Mouse (Mus musculus) heart, embryonic 15.5 days (tissue): ENCODE results near the gene Kif1bp. TPM values are rescaled to one million over a fixed set of nuclear protein-coding genes. Genes with fewer than 3 reads are reported as not detected.
"Not testable (repeated sequence)": the region's sequence is repeated elsewhere in the genome, so short reads cannot be mapped to it uniquely, and the experiment has no call there.

Experiments used
- ATAC-seq: fragments of 200-750 bp; cut with Nextera tagmentation; replicated peaks from 2 replicates; pipeline ENCODE4 v1.8.0; 2017; ENCODE audit warnings: low read depth, moderate TSS enrichment; ENCODE audit not compliant: insufficient number of reproducible peaks, insufficient read depth, low FRiP score
- H3K27ac ChIP-seq: fragments of 300-500 bp; sonication (generic); 2 replicates; pipeline ENCODE4 v1.5.1; 2015; ENCODE audit warnings: mild to moderate bottlenecking, inconsistent platforms
- H3K27me3 ChIP-seq: fragments of 300-500 bp; sonication (generic); 2 replicates; pipeline ENCODE4 v1.6.1; 2015; ENCODE audit warnings: inconsistent platforms
- H3K36me3 ChIP-seq: fragments of 300-500 bp; sonication (generic); 2 replicates; pipeline ENCODE4 v1.6.1; 2015; ENCODE audit warnings: mild to moderate bottlenecking, inconsistent platforms
- H3K4me1 ChIP-seq: fragments of 300-500 bp; sonication (generic); replicated peaks from 2 replicates; pipeline ENCODE4 v1.6.1; 2015; ENCODE audit warnings: inconsistent platforms
- H3K4me2 ChIP-seq: fragments of 300-500 bp; sonication (generic); 2 replicates; pipeline ENCODE4 v1.6.1; 2015; ENCODE audit warnings: inconsistent platforms, mild to moderate bottlenecking, moderate library complexity
- H3K4me3 ChIP-seq: fragments of 300-500 bp; sonication (generic); 2 replicates; pipeline ENCODE4 v1.5.1; 2015; ENCODE audit warnings: mild to moderate bottlenecking, inconsistent platforms
- H3K9ac ChIP-seq: fragments of 300-500 bp; sonication (generic); 2 replicates; pipeline ENCODE4 v1.6.1; 2015; ENCODE audit warnings: mild to moderate bottlenecking, inconsistent platforms
- H3K9me3 ChIP-seq: fragments of 300-500 bp; sonication (generic); replicated peaks from 2 replicates; pipeline ENCODE4 v1.6.1; 2016; ENCODE audit warnings: inconsistent platforms
- WGBS: fragments of 180-500 bp; shearing (Covaris S2); methylation state at CpG from one replicate; pipeline ENCODE4 v1.1.7; 2015; ENCODE audit warnings: mixed read lengths; 5-methylcytosine and 5-hydroxymethylcytosine counted together
- polyA plus RNA-seq: library from polyadenylated mRNA; unstranded; fragments of >200 nt; fragmentation: Nextera tagmentation; extraction: Ambion mirVana; gene quantifications from 2 replicates; pipeline ENCODE4 v1.2.1, GENCODE M21; 2015

Gene Kif1bp
- 28.0 and 32.2 TPM in 2 replicates for polyA plus RNA-seq

- Histone ChIP-seq H3K4me1 (peaks cover 14% of the 10 kb centered on the region), H3K9ac (peak within 1 kb of the TSS; percentile 85), H3K4me3 (peak within 1 kb of the TSS; percentile 93), H3K9me3 (no peaks in the 10 kb centered on the region), H3K27ac (peak within 1 kb of the TSS; percentile 81), H3K27me3 (no peaks in the 10 kb centered on the region), H3K36me3 (peaks cover 49% of the 10 kb centered on the region), H3K4me2 (peak within 1 kb of the TSS; percentile 92)
- peak; percentile 96 for ATAC-seq
- WGBS = 5% methylated on average over 33 of the region's 33 CpGs
These were observed at the start of gene Kif1bp for GRCm38 (mm10) chr10:62578338-62579100. Kif1bp (minus strand) TSS chr10:62578457.

DNA sequence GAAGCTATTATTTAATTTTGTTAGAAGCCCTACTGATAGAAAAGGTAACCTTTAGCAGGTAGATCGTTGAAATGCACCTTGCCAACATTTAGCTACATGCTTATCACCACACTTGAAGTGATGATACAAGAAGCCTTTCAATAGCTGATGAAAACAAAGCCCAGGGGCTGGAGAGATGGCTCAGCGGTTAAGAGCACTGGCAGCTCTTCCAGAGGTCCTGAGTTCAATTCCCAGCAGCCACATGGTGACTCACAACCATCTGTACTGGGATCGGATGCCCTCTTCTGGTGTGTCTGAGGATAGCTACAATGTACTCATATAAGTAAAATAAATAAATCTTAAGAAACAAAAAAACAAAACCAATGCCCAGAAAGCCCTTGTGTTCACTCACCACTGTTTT lies 25.9 kb upstream of the Kif1bp start:
- Histone ChIP-seq H3K9me3 (no peaks in the 10 kb centered on the region), H3K36me3 (no peaks in the 10 kb centered on the region), H3K4me2 (no peak overlapping the region), H3K4me3 (no peak overlapping the region), H3K27me3 (no peaks in the 10 kb centered on the region), H3K9ac (no peak overlapping the region), H3K4me1 (peaks cover 10% of the 10 kb centered on the region), H3K27ac (no peak overlapping the region)
- ATAC-seq = no peak
- 72% methylated on average over 3 of the region's 3 CpGs for WGBS

DNA sequence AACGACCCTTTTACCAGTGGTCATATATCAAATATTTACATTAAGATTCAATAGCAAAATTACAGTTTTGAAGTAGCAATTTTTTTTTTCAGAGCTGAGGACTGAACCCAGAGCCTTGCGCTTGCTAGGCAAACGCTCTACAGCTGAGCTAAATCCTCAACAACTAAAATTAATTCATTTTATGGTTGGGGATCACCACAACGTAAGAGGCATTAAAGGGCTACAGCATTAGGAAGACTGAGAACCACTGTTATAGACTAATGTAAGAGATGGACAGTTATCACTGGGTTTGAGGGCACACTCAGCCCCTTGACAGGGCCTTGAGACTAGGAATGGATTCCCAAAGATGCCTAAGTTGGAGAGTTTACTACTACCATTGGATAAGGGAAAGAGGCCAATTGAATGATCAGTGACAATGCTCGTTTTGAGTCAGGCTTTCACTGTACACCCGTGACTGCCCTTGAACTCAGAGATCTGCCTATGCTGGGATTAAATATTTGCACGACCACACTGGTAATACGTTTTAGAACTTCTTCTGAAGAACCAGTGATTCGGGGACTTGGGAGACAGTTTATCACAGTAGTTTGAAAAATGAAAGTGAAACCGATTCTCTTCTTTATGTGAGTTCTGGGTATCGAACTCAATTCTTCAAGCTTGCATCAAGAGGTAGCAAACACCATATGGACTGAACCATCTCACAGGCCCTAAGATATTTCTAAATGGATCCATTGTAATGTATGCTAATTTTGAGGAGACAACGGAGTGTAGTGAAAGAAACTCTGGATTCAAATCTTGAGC lies 25.2 kb upstream of the Kif1bp start:
- H3K9ac ChIP-seq = no peak overlapping the region
- peaks cover 4% of the 10 kb centered on the region; the same call in 1 of the 2 replicates for H3K36me3 ChIP-seq
- H3K27ac ChIP-seq = no peak overlapping the region
- peaks cover 10% of the 10 kb centered on the region for H3K4me1 ChIP-seq
- no peak overlapping the region for H3K4me3 ChIP-seq
- no peaks in the 10 kb centered on the region for H3K9me3 ChIP-seq
- H3K27me3 ChIP-seq = no peaks in the 10 kb centered on the region
- no peak for ATAC-seq
- no peak overlapping the region for H3K4me2 ChIP-seq
- 85% methylated on average over 12 of the region's 12 CpGs for WGBS

- no peaks in the 10 kb centered on the region for H3K9me3 ChIP-seq
- WGBS = 5% methylated on average over 53 of the region's 53 CpGs
- peak within 1 kb of the TSS; percentile 89 for H3K4me2 ChIP-seq
- peaks cover 10% of the 10 kb centered on the region for H3K4me1 ChIP-seq
- peaks cover 14% of the 10 kb centered on the region for H3K36me3 ChIP-seq
- H3K27ac ChIP-seq = peak within 1 kb of the TSS; percentile 77
- peak; percentile 93 for ATAC-seq
- no peaks in the 10 kb centered on the region for H3K27me3 ChIP-seq
- peak within 1 kb of the TSS; percentile 83 for H3K4me3 ChIP-seq
- peak within 1 kb of the TSS; percentile 71 for H3K9ac ChIP-seq
These were observed 24.2 kb upstream of the Kif1bp start, which contains the start of gene Ddx21 for GRCm38 (mm10) chr10:62602177-62603040. Ddx21 (minus strand) TSS chr10:62602281.

- Histone ChIP-seq H3K4me3 (peak overlapping the region; percentile 83), H3K36me3 (peaks cover 19% of the 10 kb centered on the region), H3K4me1 (peaks cover 10% of the 10 kb centered on the region), H3K27me3 (no peaks in the 10 kb centered on the region), H3K9ac (peak overlapping the region; percentile 71), H3K4me2 (peak overlapping the region; percentile 89), H3K27ac (peak overlapping the region; percentile 77), H3K9me3 (no peaks in the 10 kb centered on the region)
- under 1% methylated on average over 23 of the region's 23 CpGs for WGBS
- peak; percentile 77 for ATAC-seq
These were observed 23.5 kb upstream of the Kif1bp start for GRCm38 (mm10) chr10:62601833-62602176.

DNA sequence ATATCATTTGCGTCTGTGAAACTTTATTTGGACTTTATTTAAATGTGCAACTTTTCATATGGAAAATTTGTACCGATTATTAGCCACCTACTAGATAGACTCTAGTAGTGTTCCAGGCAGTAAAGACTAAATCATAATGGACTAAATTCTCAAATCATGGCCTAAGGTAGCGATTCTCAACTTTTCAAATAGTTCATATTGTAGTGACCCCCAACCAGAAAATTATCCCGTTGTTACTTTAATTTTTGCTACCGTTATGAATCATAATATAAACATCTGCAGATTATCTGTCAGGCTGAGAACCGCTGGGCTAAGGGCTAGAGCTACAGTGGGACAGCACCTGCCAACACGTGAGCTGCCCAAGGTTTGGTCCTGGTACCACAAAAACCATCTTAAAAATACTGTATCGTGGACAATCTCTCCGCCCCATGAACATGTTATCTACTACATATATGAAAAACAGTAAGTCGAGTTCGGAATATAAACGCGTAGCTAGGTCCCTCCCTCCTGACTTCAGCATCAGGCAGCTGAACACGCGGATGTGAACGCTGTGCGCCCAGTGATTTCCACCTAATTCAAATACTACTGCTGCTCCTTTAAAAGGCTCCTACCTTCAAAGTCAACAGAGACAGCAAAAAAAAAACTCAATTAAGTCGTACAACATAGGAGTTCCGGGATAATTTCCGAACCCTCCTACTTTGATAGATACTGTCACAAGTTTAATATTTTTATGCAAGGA lies 23.0 kb upstream of the Kif1bp start:
- no peak for ATAC-seq
- 11% methylated on average over 20 of the region's 20 CpGs for WGBS

DNA sequence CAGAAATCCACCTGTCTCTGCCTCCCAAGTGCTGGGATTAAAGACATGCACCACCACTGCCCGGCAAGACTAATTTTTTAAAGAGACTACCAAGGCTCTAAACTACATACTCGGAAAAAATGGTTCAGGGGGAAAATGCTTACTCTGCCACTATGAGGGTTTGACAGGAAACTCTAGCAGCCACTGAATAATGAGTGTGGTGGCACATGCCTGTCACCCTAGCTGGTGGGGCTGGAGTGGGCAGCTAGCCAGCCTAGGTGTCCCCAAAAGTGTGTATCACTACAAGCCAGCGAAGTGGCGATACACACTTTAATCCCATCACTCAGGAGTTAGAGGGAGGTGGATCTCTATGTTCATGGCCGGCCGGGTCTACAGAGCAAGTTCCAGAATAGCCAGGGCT lies 21.8 kb upstream of the Kif1bp start:
- Histone ChIP-seq H3K9ac (no peak overlapping the region), H3K36me3 (peaks cover 28% of the 10 kb centered on the region), H3K4me3 (no peak overlapping the region), H3K4me1 (peaks cover 10% of the 10 kb centered on the region), H3K4me2 (no peak overlapping the region), H3K9me3 (no peaks in the 10 kb centered on the region), H3K27me3 (no peaks in the 10 kb centered on the region), H3K27ac (no peak overlapping the region)
- 80% methylated on average over 6 of the region's 6 CpGs for WGBS
- ATAC-seq = no peak

More for the DNA sequence above, 23.0 kb upstream of the Kif1bp start:
- Histone ChIP-seq H3K36me3 (peaks cover 19% of the 10 kb centered on the region), H3K9ac (peak overlapping the region; percentile 71), H3K4me3 (peak overlapping the region; percentile 83), H3K4me1 (peaks cover 10% of the 10 kb centered on the region), H3K27me3 (no peaks in the 10 kb centered on the region), H3K9me3 (no peaks in the 10 kb centered on the region), H3K4me2 (peak overlapping the region; percentile 89), H3K27ac (peak overlapping the region; percentile 77; the same call in 1 of the 2 replicates)

GRCm38 (mm10) chr10:62599311-62599710 lies 21.1 kb upstream of the Kif1bp start:
- H3K4me2 ChIP-seq, H3K27me3 ChIP-seq, H3K4me3 ChIP-seq, H3K27ac ChIP-seq, ATAC-seq, H3K9me3 ChIP-seq, H3K9ac ChIP-seq: not testable (repeated sequence)
- Histone ChIP-seq H3K4me1 (peaks cover 10% of the 10 kb centered on the region), H3K36me3 (peaks cover 35% of the 10 kb centered on the region)
- WGBS = 97% methylated on average over 3 of the region's 3 CpGs

DNA sequence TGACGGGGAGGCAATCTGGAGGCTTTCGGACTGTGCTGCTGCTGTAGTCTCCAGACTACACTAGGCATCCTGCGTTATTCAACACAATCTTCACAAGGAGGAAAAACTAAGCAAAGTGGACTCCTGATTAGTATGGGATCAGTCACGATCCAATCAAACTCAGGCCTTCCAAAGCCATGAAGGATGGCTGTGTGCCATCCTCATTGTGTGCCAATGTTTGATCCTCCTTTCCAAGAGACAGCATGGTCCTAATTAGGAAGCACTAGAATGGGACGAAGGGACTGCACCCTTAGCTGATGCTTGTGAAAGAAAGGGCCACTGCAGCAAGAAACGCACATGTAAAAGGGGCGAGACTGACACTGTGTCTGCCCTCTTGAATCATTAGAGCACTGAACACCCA lies 14.2 kb upstream of the Kif1bp start:
- peaks cover 76% of the 10 kb centered on the region for H3K36me3 ChIP-seq
- no peak for ATAC-seq
- 85% methylated on average over 7 of the region's 7 CpGs for WGBS

DNA sequence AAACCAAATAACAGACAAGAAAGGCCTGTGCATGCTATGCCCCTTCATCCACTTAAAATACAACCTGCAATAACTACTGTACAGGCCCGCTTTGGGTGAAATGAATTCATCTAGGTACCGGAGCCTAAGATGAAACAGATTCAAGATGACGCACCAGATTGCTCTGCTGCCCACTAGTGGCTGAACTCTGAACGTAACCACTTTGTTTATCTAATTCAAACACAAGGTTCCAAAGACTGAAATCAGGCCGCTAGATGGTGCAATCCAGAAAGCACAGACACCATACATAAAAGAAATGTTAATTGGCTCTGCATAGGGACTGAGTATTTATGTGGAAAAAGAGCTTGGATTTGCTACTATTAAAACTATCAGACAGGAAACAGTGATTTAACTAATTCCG lies 11.9 kb upstream of the Kif1bp start:
- no peak overlapping the region for H3K4me3 ChIP-seq
- no peaks in the 10 kb centered on the region for H3K9me3 ChIP-seq
- H3K27ac ChIP-seq = no peak overlapping the region
- ATAC-seq = no peak
- H3K4me1 ChIP-seq = peaks cover 7% of the 10 kb centered on the region; the same call in 1 of the 2 replicates
- no peak overlapping the region for H3K9ac ChIP-seq
- H3K4me2 ChIP-seq = no peak overlapping the region
- 39% methylated on average over 6 of the region's 6 CpGs for WGBS
- H3K27me3 ChIP-seq = no peaks in the 10 kb centered on the region
- H3K36me3 ChIP-seq = peaks cover 82% of the 10 kb centered on the region

More for the DNA sequence above, 14.2 kb upstream of the Kif1bp start:
- H3K27me3 ChIP-seq = no peaks in the 10 kb centered on the region
- no peak overlapping the region for H3K4me2 ChIP-seq
- no peak overlapping the region for H3K27ac ChIP-seq
- H3K9me3 ChIP-seq = no peaks in the 10 kb centered on the region
- peaks cover 7% of the 10 kb centered on the region; the same call in 1 of the 2 replicates for H3K4me1 ChIP-seq
- H3K9ac ChIP-seq = no peak overlapping the region
- no peak overlapping the region for H3K4me3 ChIP-seq
